Mouse (Mus musculus): ENCODE results near the gene Map4k5. TPM values are rescaled to one million over a fixed set of nuclear protein-coding genes. Genes with fewer than 3 reads are reported as not detected.

The Map4k5 gene
- total RNA-seq (2023): 10 to 100 TPM; 13.0 to 18.3 TPM

DNA sequence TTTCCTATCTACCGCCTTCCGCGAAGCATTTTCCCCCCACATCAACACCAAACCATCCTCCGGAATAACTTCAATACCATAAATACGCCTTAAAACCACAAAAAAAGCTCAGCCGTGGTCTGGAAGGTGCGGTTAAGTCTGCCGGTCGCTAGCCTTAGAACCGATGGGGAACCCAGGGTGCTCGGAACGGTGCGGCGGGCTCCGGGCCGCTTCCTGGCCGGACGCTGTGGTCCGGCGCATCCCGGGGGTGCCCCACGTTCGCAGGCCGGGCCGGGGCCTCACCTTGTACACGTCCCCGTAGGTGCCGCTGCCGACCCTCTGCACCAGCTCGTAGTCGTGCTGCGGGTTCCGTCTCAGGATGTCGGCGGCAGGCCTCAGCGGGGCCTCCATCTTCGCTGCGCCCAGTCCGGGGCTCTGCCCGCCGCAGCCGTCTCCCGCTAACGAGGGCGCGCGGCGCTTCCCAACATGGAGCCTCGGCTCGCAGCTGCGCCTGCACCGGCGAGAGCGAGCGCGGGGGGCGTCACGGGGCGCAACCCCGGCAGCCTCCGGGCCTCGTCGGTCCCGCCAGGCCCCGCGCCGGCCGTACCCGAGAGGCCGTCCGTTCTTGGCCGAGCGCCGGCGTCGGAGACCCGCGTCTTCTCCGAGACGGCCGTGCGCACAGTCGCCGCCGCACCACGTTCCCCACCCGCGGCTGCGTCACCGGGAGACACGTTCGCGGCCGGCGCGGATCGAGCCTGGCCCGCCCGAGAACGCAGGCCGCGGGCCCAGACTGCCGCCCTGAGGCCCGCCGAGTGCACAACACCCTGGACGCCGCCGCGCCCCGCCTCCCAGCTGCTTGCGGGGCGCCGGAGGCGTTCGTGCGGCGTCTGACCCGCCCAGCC, at the start of gene Map4k5, which contains the start of gene Atl1:
TSS of gene Map4k5 (minus strand) at position 830 of the 881 bp plus-strand sequence.
TSS of gene Atl1 (plus strand) at position 244 of the 881 bp plus-strand sequence.

GRCm38 (mm10) chr12:69790530-69791505, 102.2 kb downstream of the Map4k5 start, which contains the start of gene Cdkl1:
Gene Cdkl1, minus strand, starts transcription at chr12:69791267.

Other genes with a start within 250 kb of the Map4k5 start
- 10 to 100 TPM; 33.4 to 37.7 TPM for gene Sos2, start 211.3 kb downstream of the Map4k5 start, total RNA-seq (2023)
- 1 to 10 TPM; 7.1 to 8.0 TPM for gene L2hgdh, start 168.3 kb downstream of the Map4k5 start, total RNA-seq (2023)
- gene Atp5s, start 168.2 kb downstream of the Map4k5 start, total RNA-seq (2023): 1 to 10 TPM; 5.1 to 9.7 TPM
- not detected for gene Cdkl1, start 101.9 kb downstream of the Map4k5 start, total RNA-seq (2023)
- 1 to 10 TPM; 1.0 to 1.4 TPM for gene Atl1, start 586 bp downstream of the Map4k5 start, total RNA-seq (2023)
- 10 to 100 TPM; 24.9 to 28.7 TPM for gene Sav1, start 93.8 kb upstream of the Map4k5 start, total RNA-seq (2023)
- gene Nin, start 220.5 kb upstream of the Map4k5 start, total RNA-seq (2023): 100 to 1,000 TPM; 104 to 118 TPM

Data from T-cell, adult 66 days (primary cell).